ENCODE assay signal across 8 mouse cellular contexts in genomic region chr10:53434376-53435171, GRCm38 (mm10). TPM values are rescaled to one million over a fixed set of nuclear protein-coding genes. Genes with fewer than 3 reads are reported as not detected.
DNase-seq lines count a peak whose midpoint lies in the region; ATAC-seq and TF ChIP-seq lines count a peak whose summit lies in the region.

No protein-coding gene starts in this region.

- H3K27me3 ChIP-seq in neural tube, embryonic 13.5 days, result no peaks in the 10 kb centered on the region
- no peaks in the 10 kb centered on the region for H3K27me3 ChIP-seq in liver, adult 2 months (ENCODE audit: control insufficient read depth, insufficient read depth, low read length)
- no peaks in the 10 kb centered on the region for H3K27me3 ChIP-seq in stomach, embryonic 16.5 days (ENCODE audit: control insufficient read depth, insufficient read depth, low read length)

- ATAC-seq in neural tube, embryonic 13.5 days (ENCODE audit: low read depth), result no peak
- peak; percentile 72 for ATAC-seq in stomach, embryonic 16.5 days (ENCODE audit: insufficient read depth, low FRiP score)

- H3K4me3 ChIP-seq in neural tube, embryonic 13.5 days, result no peak overlapping the region
- peak overlapping the region; percentile 23; the same call in 1 of the 2 replicates for H3K4me3 ChIP-seq in liver, adult 2 months (ENCODE audit: insufficient read depth, low read depth, low read length)
- H3K4me3 ChIP-seq in stomach, embryonic 16.5 days (replicated peaks; ENCODE audit: low read length), result no peak overlapping the region

- H3K4me2 ChIP-seq in neural tube, embryonic 13.5 days, result no peak overlapping the region
- peak overlapping the region; percentile 22; the same call in 1 of the 2 replicates for H3K4me2 ChIP-seq in stomach, embryonic 16.5 days (ENCODE audit: low read depth, low read length)

- no peaks in the 10 kb centered on the region for H3K36me3 ChIP-seq in neural tube, embryonic 13.5 days
- no peaks in the 10 kb centered on the region for H3K36me3 ChIP-seq in liver, adult 2 months (ENCODE audit: control insufficient read depth, insufficient read depth, low read length)
- no peaks in the 10 kb centered on the region for H3K36me3 ChIP-seq in stomach, embryonic 16.5 days (ENCODE audit: control insufficient read depth, insufficient read depth, low read length)

- no peak for TF ChIP-seq CTCF in liver, adult 2 months (IDR thresholded peaks at IDR 0.05; ENCODE audit: low read depth, low read length)

- H3K9ac ChIP-seq in neural tube, embryonic 13.5 days, result no peak overlapping the region
- H3K9ac ChIP-seq in liver, adult 2 months (ENCODE audit: low read depth, low read length), result peak overlapping the region; percentile 32; the same call in 1 of the 2 replicates
- H3K9ac ChIP-seq in stomach, embryonic 16.5 days (ENCODE audit: low read length), result peak overlapping the region; percentile 54; the same call in 1 of the 2 replicates

- peak; percentile 23 for DNase-seq in adrenal gland, adult 18-20 months (ENCODE audit: low spot score in 2 of 2)
- no peak for DNase-seq in adrenal gland, adult 8-10 months
- no peak for DNase-seq in neural tube, embryonic 10.5 days (ENCODE audit: extremely low spot score, low spot score)
- DNase-seq in liver, adult 2 months (ENCODE audit: extremely low read depth, low read depth, low spot score), result peak; percentile 62
- DNase-seq in right cerebral cortex, adult 2 months (ENCODE audit: low spot score in 2 of 2), result no peak
- DNase-seq in T-cell, adult 2 months (ENCODE audit: low spot score), result no peak

- peaks cover 24% of the 10 kb centered on the region for H3K4me1 ChIP-seq in neural tube, embryonic 13.5 days (replicated peaks)
- peaks cover 6% of the 10 kb centered on the region; the same call in 1 of the 2 replicates for H3K4me1 ChIP-seq in liver, adult 2 months (ENCODE audit: control insufficient read depth, insufficient read depth, low read length)
- H3K4me1 ChIP-seq in stomach, embryonic 16.5 days (ENCODE audit: control insufficient read depth, insufficient read depth, low read length), result peaks cover 20% of the 10 kb centered on the region

- TF ChIP-seq POLR2A in liver, adult 2 months (IDR thresholded peaks at IDR 0.05; ENCODE audit: extremely low read depth, insufficient read depth, low read length), result no peak

- H3K9me3 ChIP-seq in neural tube, embryonic 13.5 days, result no peaks in the 10 kb centered on the region
- no peaks in the 10 kb centered on the region for H3K9me3 ChIP-seq in stomach, embryonic 16.5 days (replicated peaks; ENCODE audit: control insufficient read depth, low read length)

- no peaks in the 10 kb centered on the region for H3K79me2 ChIP-seq in liver, adult 2 months (ENCODE audit: control insufficient read depth, insufficient read depth, low read length)

- WGBS in neural tube, embryonic 13.5 days, result 61% methylated on average over 13 of the region's 13 CpGs
- WGBS in liver, adult 2 months, result 65% methylated on average over 13 of the region's 13 CpGs
- 30% methylated on average over 13 of the region's 13 CpGs for WGBS in stomach, embryonic 16.5 days

- peak overlapping the region; percentile 55; the same call in 1 of the 2 replicates for H3K27ac ChIP-seq in neural tube, embryonic 13.5 days (replicated peaks)
- H3K27ac ChIP-seq in liver, adult 2 months (replicated peaks; ENCODE audit: insufficient read depth, low read depth, low read length), result peak overlapping the region; percentile 75
- H3K27ac ChIP-seq in stomach, embryonic 16.5 days (ENCODE audit: low read length), result peak overlapping the region; percentile 91

RNA-seq across cellular contexts. Expression of gene Cep85l, which starts 54.8 kb away (rescaled TPM):
- 1 to 10 TPM; 8.2 to 8.6 TPM for total RNA-seq in adrenal gland, adult 18-20 months (2021)
- total RNA-seq in adrenal gland, adult 8-10 months (2022), result 10 to 100 TPM in 2 of 4 experiments, 1 to 10 TPM in 2; 7.5 to 15.7 (median 11.4) TPM
- polyA plus RNA-seq in neural tube, embryonic 13.5 days (2015; fragmentation: Nextera tagmentation; extraction: Ambion mirVana), result 5.2 and 6.3 TPM in 2 replicates
- total RNA-seq in liver, adult 2 months (2014; rRNA removed), result 25.3 and 30.8 TPM in 2 replicates
- polyA plus RNA-seq in liver, adult 2 months (2012; rRNA removed), result 3.9 and 4.2 TPM in 2 replicates
- polyA plus RNA-seq in stomach, embryonic 16.5 days (2015; fragmentation: Nextera tagmentation; extraction: Ambion mirVana), result 2.7 and 3.1 TPM in 2 replicates

Comparison
In these comparisons a context has a peak if more than half of its experiments do, and no peak if none do; other contexts are left out.
1. DNase-seq: peak in adrenal gland, adult 18-20 months (2 of 2) and liver, adult 2 months (single experiment); none in adrenal gland, adult 8-10 months (single experiment), neural tube, embryonic 10.5 days (single experiment), right cerebral cortex, adult 2 months (0 of 2) and T-cell, adult 2 months (single experiment).
2. Peak in every context shown above with its lines, with median percentiles within 50 percentile points of each other: H3K27ac ChIP-seq.